Comparison of ENCODE assay signal across 22 mouse cellular contexts in genomic region chr12:73268497-73268896, GRCm38 (mm10). TPM values are rescaled to one million over a fixed set of nuclear protein-coding genes. Genes with fewer than 3 reads are reported as not detected.
DNase-seq lines count a peak whose midpoint lies in the region; ATAC-seq lines count a peak whose summit lies in the region.
"Had no signal": no experiment of that assay in that cellular context is flagged by ENCODE, and none has a peak within 500 bp of the region (broad histone marks: within the 10 kb centered on the region; RNA-seq: fewer than 3 reads in every experiment).

No protein-coding gene starts in this region.

- H3K9ac ChIP-seq in limb, embryonic 15.5 days = no peak overlapping the region
- H3K9ac ChIP-seq: forebrain, embryonic 15.5 days; heart, embryonic 13.5 days; hindbrain, embryonic 14.5 days; midbrain, embryonic 12.5 days; stomach, embryonic 15.5 days had no signal

- peaks cover 8% of the 10 kb centered on the region for H3K4me1 ChIP-seq in embryonic facial prominence, embryonic 10.5 days
- peaks cover 11% of the 10 kb centered on the region for H3K4me1 ChIP-seq in limb, embryonic 15.5 days
- H3K4me1 ChIP-seq: forebrain, embryonic 15.5 days; heart, embryonic 13.5 days; midbrain, embryonic 12.5 days; stomach, embryonic 15.5 days had no signal

- peaks cover 11% of the 10 kb centered on the region for H3K36me3 ChIP-seq in embryonic facial prominence, embryonic 10.5 days (replicated peaks)
- H3K36me3 ChIP-seq in limb, embryonic 15.5 days = no peaks in the 10 kb centered on the region
- H3K36me3 ChIP-seq: midbrain, embryonic 12.5 days; stomach, embryonic 15.5 days had no signal

- intact Hi-C loops in heart, postnatal 10 days (cut with DNase I) = no loop called here

- no peaks in the 10 kb centered on the region for H3K27me3 ChIP-seq in embryonic facial prominence, embryonic 10.5 days (replicated peaks; ENCODE audit: low read depth, poor library complexity, severe bottlenecking)
- H3K27me3 ChIP-seq in limb, embryonic 15.5 days = no peaks in the 10 kb centered on the region
- H3K27me3 ChIP-seq: forebrain, embryonic 15.5 days; heart, embryonic 13.5 days; midbrain, embryonic 12.5 days; stomach, embryonic 15.5 days had no signal

- 54% methylated on average over 1 of the region's 1 CpGs for WGBS in embryonic facial prominence, embryonic 10.5 days
- WGBS in limb, embryonic 15.5 days = 63% methylated on average over 1 of the region's 1 CpGs

- H3K4me3 ChIP-seq in embryonic facial prominence, embryonic 10.5 days = no peak overlapping the region
- H3K4me3 ChIP-seq in limb, embryonic 15.5 days = no peak overlapping the region
- H3K4me3 ChIP-seq: forebrain, embryonic 15.5 days; heart, adult 2 months; heart, embryonic 13.5 days; midbrain, embryonic 12.5 days; stomach, embryonic 15.5 days had no signal

- ATAC-seq in limb, embryonic 15.5 days (ENCODE audit: insufficient number of reproducible peaks, low FRiP score, low TSS enrichment, low read depth) = no peak
- ATAC-seq: activated CD4-positive, CD25-positive, alpha-beta regulatory T cell, adult 4 months; forebrain, embryonic 15.5 days; lung, postnatal 0 days had no signal

- peak; percentile 24 for DNase-seq in embryo, embryonic 10 days (ENCODE audit: low spot score)
- DNase-seq in embryo, embryonic 9.5 days (ENCODE audit: extremely low spot score) = no peak
- DNase-seq in brain, adult 2 months (ENCODE audit: low read depth, low spot score) = peak; percentile 40
- peak; percentile 38 for DNase-seq in embryonic facial prominence, embryonic 10.5 days (ENCODE audit: low spot score)
- no peak for DNase-seq in adrenal gland, postnatal 4 days (ENCODE audit: low spot score in 2 of 2)
- no peak for DNase-seq in heart, postnatal 10 days
- DNase-seq: adrenal gland, postnatal 10 days; gastrocnemius, postnatal 10 days; heart, adult 2 months; heart, postnatal 36 days; kidney, adult 2 months; layer of hippocampus, adult 9-11 months; thymus, postnatal 25 days had no signal

- H3K4me2 ChIP-seq in limb, embryonic 15.5 days = no peak overlapping the region
- H3K4me2 ChIP-seq: forebrain, embryonic 15.5 days; heart, embryonic 13.5 days; hindbrain, embryonic 14.5 days; midbrain, embryonic 12.5 days; stomach, embryonic 15.5 days had no signal

- no peaks in the 10 kb centered on the region for H3K9me3 ChIP-seq in embryonic facial prominence, embryonic 10.5 days
- H3K9me3 ChIP-seq in limb, embryonic 15.5 days = no peaks in the 10 kb centered on the region
- H3K9me3 ChIP-seq: forebrain, embryonic 15.5 days; heart, embryonic 13.5 days; midbrain, embryonic 12.5 days; stomach, embryonic 15.5 days had no signal

- no peak overlapping the region; the same call in 1 of the 2 replicates for H3K27ac ChIP-seq in embryonic facial prominence, embryonic 10.5 days (replicated peaks)
- peak overlapping the region; percentile 8; the same call in 1 of the 2 replicates for H3K27ac ChIP-seq in limb, embryonic 15.5 days
- H3K27ac ChIP-seq: forebrain, embryonic 15.5 days; heart, adult 2 months; heart, embryonic 13.5 days; hindbrain, embryonic 14.5 days; kidney, postnatal 0 days; midbrain, embryonic 12.5 days; stomach, embryonic 15.5 days had no signal

RNA-seq across cellular contexts. Expression of gene Trmt5, which starts 18.0 kb away (rescaled TPM):
- 19.8 and 21.0 TPM in 2 replicates for polyA plus RNA-seq in embryonic facial prominence, embryonic 10.5 days (2016; fragmentation: Nextera tagmentation; extraction: Ambion mirVana)
- 15.7 and 15.8 TPM in 2 replicates for polyA plus RNA-seq in limb, embryonic 15.5 days (2015; fragmentation: Nextera tagmentation; extraction: Ambion mirVana)
- total RNA-seq in adrenal gland, postnatal 4 days (2021) = 10 to 100 TPM; 22.0 to 26.5 TPM
- 10 to 100 TPM; 43.0 to 44.7 TPM for total RNA-seq in heart, postnatal 10 days (2021)

RNA-seq across cellular contexts. Expression of gene Slc38a6, which starts 18.1 kb away (rescaled TPM):
- 8.9 and 10.0 TPM in 2 replicates for polyA plus RNA-seq in embryonic facial prominence, embryonic 10.5 days (2016; fragmentation: Nextera tagmentation; extraction: Ambion mirVana)
- polyA plus RNA-seq in limb, embryonic 15.5 days (2015; fragmentation: Nextera tagmentation; extraction: Ambion mirVana) = 9.2 and 11.9 TPM in 2 replicates
- total RNA-seq in adrenal gland, postnatal 4 days (2021) = 10 to 100 TPM; 18.6 to 18.7 TPM
- total RNA-seq in heart, postnatal 10 days (2021) = 1 to 10 TPM; 6.0 to 6.8 TPM

Comparison
In these comparisons a context has a peak if more than half of its experiments do, and no peak if none do; other contexts are left out.
1. DNase-seq: peak in embryo, embryonic 10 days (single experiment), brain, adult 2 months (single experiment) and embryonic facial prominence, embryonic 10.5 days (single experiment); none in embryo, embryonic 9.5 days (single experiment), adrenal gland, postnatal 4 days (0 of 2) and heart, postnatal 10 days (0 of 2).